Mouse (Mus musculus) ES-E14 (cell line): ENCODE data around the gene Pygo2. TPM values are rescaled to one million over a fixed set of nuclear protein-coding genes. Genes with fewer than 3 reads are reported as not detected.

ENCODE experiments used
- DNase-seq: peaks from one replicate; pipeline ENCODE4 v3.0.0-alpha.2; 2013; ENCODE audit warnings: low read depth, low spot score
- H3K27ac ChIP-seq: 2 replicates; pipeline ENCODE4 v1.5.1; 2012; ENCODE audit warnings: low read depth, mild to moderate bottlenecking, low read length, moderate library complexity, mixed read lengths; ENCODE audit not compliant: poor library complexity, insufficient read depth, severe bottlenecking
- H3K36me3 ChIP-seq: 2 replicates; pipeline ENCODE4 v1.6.1; 2012; ENCODE audit warnings: mild to moderate bottlenecking, low read length, moderate library complexity, mixed read lengths; ENCODE audit not compliant: control insufficient read depth, poor library complexity, insufficient read depth, severe bottlenecking
- H3K4me1 ChIP-seq, 2 experiments: fragments of 150-350 bp in 1 of 2; sonication (generic) in 1 of 2; 2 replicates each; pipeline ENCODE4 v1.6.1; 2012; ENCODE audit warnings: low read length in 2 of 2, mild to moderate bottlenecking in 1 of 2, mixed read lengths in 1 of 2; ENCODE audit not compliant: control insufficient read depth in 2 of 2, insufficient read depth in 2 of 2, poor library complexity in 1 of 2
- H3K4me3 ChIP-seq, 2 experiments: fragments of 150-350 bp in 1 of 2; sonication (generic) in 1 of 2; 2 replicates each; pipeline ENCODE4 v1.5.1; 2012; ENCODE audit warnings: low read length in 2 of 2, low read depth in 1 of 2, mild to moderate bottlenecking in 1 of 2, mixed read lengths in 1 of 2; ENCODE audit not compliant: insufficient read depth in 1 of 2, poor library complexity in 1 of 2, severe bottlenecking in 1 of 2
- H3K9ac ChIP-seq: 2 replicates; pipeline ENCODE4 v1.6.1; 2012; ENCODE audit warnings: low read depth, mild to moderate bottlenecking, low read length, mixed read lengths; ENCODE audit not compliant: poor library complexity, insufficient read depth, severe bottlenecking
- H3K9me3 ChIP-seq: fragments of 150-350 bp; sonication (generic); 2 replicates; pipeline ENCODE4 v1.6.1; 2012; ENCODE audit warnings: low read depth, mild to moderate bottlenecking, low read length; ENCODE audit not compliant: control insufficient read depth, insufficient read depth
- CHD2 ChIP-seq: IDR thresholded peaks from 2 replicates; pipeline ENCODE4 v1.6.1; 2014; ENCODE audit warnings: mild to moderate bottlenecking, low read depth, low read length, inconsistent platforms
- HCFC1 ChIP-seq: IDR thresholded peaks from 2 replicates; pipeline ENCODE4 v1.6.1; 2012; ENCODE audit warnings: low read length, inconsistent platforms, borderline replicate concordance; ENCODE audit not compliant: insufficient read depth
- MAFK ChIP-seq: IDR thresholded peaks from 2 replicates; pipeline ENCODE4 v1.6.1; 2014; ENCODE audit warnings: mild to moderate bottlenecking, low read depth, low read length, inconsistent platforms; ENCODE audit not compliant: insufficient read depth
- ZC3H11A ChIP-seq: IDR thresholded peaks from 2 replicates; pipeline ENCODE4 v1.6.1; 2012; ENCODE audit warnings: low read depth, mild to moderate bottlenecking, inconsistent platforms, low read length, borderline replicate concordance
- ZNF384 ChIP-seq: IDR thresholded peaks from 2 replicates; pipeline ENCODE4 v1.6.1; 2012; ENCODE audit warnings: low read depth, low read length, inconsistent platforms
- in situ Hi-C, 2 experiments: fragments of 600-800 bp; cut with MboI; formaldehyde crosslinking; loops; one replicate each; pipeline ENCODE4 v1.15.1; 2025; ENCODE audit warnings: low sequenced_read_pairs in 2 of 2, inconsistent platforms in 1 of 2; ENCODE audit not compliant: unreplicated experiment in 2 of 2
- total RNA-seq: library from RNA; depleted of rRNA; stranded (reverse); fragments of 300-350 nt; gene quantifications from 2 replicates; pipeline ENCODE4 v1.2.3, GENCODE M21; 2012

The Pygo2 gene
- total RNA-seq, 1 experiment = 39.2 TPM

GRCm38 (mm10) chr3:89448720-89449537 is 18.9 kb downstream of the Pygo2 start:
- H3K9ac ChIP-seq = peak overlapping the region; percentile 42; the same call in 1 of the 2 replicates
- in situ Hi-C loops = no loop called here
- TF ChIP-seq HCFC1 (no peak), ZC3H11A (no peak), ZNF384 (peak; percentile 82), MAFK (no peak)

GRCm38 (mm10) chr3:89449541-89449940 is 19.5 kb downstream of the Pygo2 start:
- TF ChIP-seq ZC3H11A = 0 out of 2 replicates have a peak, but pooled peaks have one; percentile 3
- no peak for TF ChIP-seq HCFC1
- Histone ChIP-seq H3K9me3 (no peaks in the 10 kb centered on the region), H3K36me3 (peaks cover 7% of the 10 kb centered on the region; the same call in 1 of the 2 replicates), H3K4me1 (peaks cover 0 to 14% of the 10 kb centered on the region in 2 experiments; a peak in 2 of 4 replicates), H3K4me3 (peak overlapping the region; percentile 45 to 46), H3K9ac (peak overlapping the region; percentile 42; the same call in 1 of the 2 replicates), H3K27ac (no peak overlapping the region)
- in situ Hi-C loops = no loop called here
- peak; percentile 98 for DNase-seq

More at GRCm38 (mm10) chr3:89448720-89449537, 18.9 kb downstream of the Pygo2 start:
- H3K4me3 ChIP-seq = peak overlapping the region; percentile 45 to 46
- H3K4me1 ChIP-seq = peaks cover 0 to 14% of the 10 kb centered on the region in 2 experiments; a peak in 2 of 4 replicates
- H3K9me3 ChIP-seq = no peaks in the 10 kb centered on the region
- DNase-seq = no peak
- H3K36me3 ChIP-seq = peaks cover 7% of the 10 kb centered on the region; the same call in 1 of the 2 replicates
- no peak overlapping the region for H3K27ac ChIP-seq

- DNase-seq = no peak
- no peak overlapping the region for H3K9ac ChIP-seq
- no peak overlapping the region for H3K27ac ChIP-seq
- no peak for TF ChIP-seq ZNF384
- TF ChIP-seq HCFC1 = no peak
- TF ChIP-seq ZC3H11A = no peak
- no peak for TF ChIP-seq CHD2
- TF ChIP-seq MAFK = no peak
- H3K4me1 ChIP-seq = peaks cover 0 to 18% of the 10 kb centered on the region in 2 experiments; a peak in 3 of 4 replicates
- no peaks in the 10 kb centered on the region for H3K36me3 ChIP-seq
- in situ Hi-C loops = no loop called here
- no peak overlapping the region for H3K4me3 ChIP-seq
- no peaks in the 10 kb centered on the region for H3K9me3 ChIP-seq
Observed at GRCm38 (mm10) chr3:89451916-89452315, 21.9 kb downstream of the Pygo2 start.

- H3K9ac ChIP-seq = no peak within 1 kb of the TSS
- no peak within 1 kb of the TSS for H3K4me3 ChIP-seq
- no peak within 1 kb of the TSS; the same call in 1 of the 2 replicates for H3K27ac ChIP-seq
- in situ Hi-C loops = no loop called here
- peaks cover 2 to 14% of the 10 kb centered on the region in 2 experiments; a peak in 3 of 4 replicates for H3K4me1 ChIP-seq
- H3K36me3 ChIP-seq = no peaks in the 10 kb centered on the region
- TF ChIP-seq ZC3H11A = no peak
- TF ChIP-seq HCFC1 = no peak
- no peak for TF ChIP-seq CHD2
- no peak for TF ChIP-seq ZNF384
- no peak for TF ChIP-seq MAFK
- no peaks in the 10 kb centered on the region for H3K9me3 ChIP-seq
- no peak for DNase-seq
Observed at GRCm38 (mm10) chr3:89454401-89455177, 24.6 kb downstream of the Pygo2 start, which contains the start of gene Pmvk. Gene Pmvk, plus strand, starts transcription at chr3:89454541.
